Mouse (Mus musculus) embryonic facial prominence, embryonic 13.5 days (tissue): ENCODE measurements around the gene Sypl2. TPM values are rescaled to one million over a fixed set of nuclear protein-coding genes. Genes with fewer than 3 reads are reported as not detected.
"Not testable (repeated sequence)": the region's sequence is repeated elsewhere in the genome, so short reads cannot be mapped to it uniquely, and the experiment has no call there.

Source experiments
- ATAC-seq: fragments of 200-750 bp; cut with Nextera tagmentation; 2 replicates; pipeline ENCODE4 v1.8.0; 2017; ENCODE audit warnings: low read depth; ENCODE audit not compliant: insufficient number of reproducible peaks, insufficient read depth, low FRiP score, low TSS enrichment
- H3K27ac ChIP-seq: fragments of 300-500 bp; sonication (generic); 2 replicates; pipeline ENCODE4 v1.5.1; 2015; ENCODE audit warnings: moderate library complexity, mild to moderate bottlenecking, inconsistent platforms
- H3K27me3 ChIP-seq: fragments of 300-500 bp; sonication (generic); 2 replicates; pipeline ENCODE4 v1.6.1; 2015; ENCODE audit warnings: mild to moderate bottlenecking, inconsistent platforms
- H3K36me3 ChIP-seq: fragments of 300-500 bp; sonication (generic); 2 replicates; pipeline ENCODE4 v1.6.1; 2015; ENCODE audit warnings: mild to moderate bottlenecking, inconsistent platforms
- H3K4me1 ChIP-seq: fragments of 300-500 bp; sonication (generic); 2 replicates; pipeline ENCODE4 v1.6.1; 2015; ENCODE audit warnings: inconsistent platforms
- H3K4me2 ChIP-seq: fragments of 300-500 bp; sonication (generic); 2 replicates; pipeline ENCODE4 v1.6.1; 2015; ENCODE audit warnings: moderate library complexity, mild to moderate bottlenecking, inconsistent platforms
- H3K4me3 ChIP-seq: fragments of 300-500 bp; sonication (generic); 2 replicates; pipeline ENCODE4 v1.5.1; 2015; ENCODE audit warnings: mild to moderate bottlenecking, inconsistent platforms
- H3K9ac ChIP-seq: fragments of 300-500 bp; sonication (generic); 2 replicates; pipeline ENCODE4 v1.6.1; 2015; ENCODE audit warnings: mild to moderate bottlenecking, inconsistent platforms
- H3K9me3 ChIP-seq: fragments of 300-500 bp; sonication (generic); 2 replicates; pipeline ENCODE4 v1.6.1; 2016; ENCODE audit warnings: inconsistent platforms
- WGBS: fragments of 180-500 bp; shearing (Covaris S2); methylation state at CpG from one replicate; pipeline ENCODE4 v1.1.7; 2015; ENCODE audit warnings: mixed read lengths; 5-methylcytosine and 5-hydroxymethylcytosine counted together
- polyA plus RNA-seq: library from polyadenylated mRNA; unstranded; fragments of >200 nt; fragmentation: Nextera tagmentation; extraction: Ambion mirVana; gene quantifications from 2 replicates; pipeline ENCODE4 v1.2.1, GENCODE M21; 2015

Sypl2 gene
- polyA plus RNA-seq: 0.48 and 0.58 TPM in 2 replicates

GRCm38 (mm10) chr3:108226558-108227350, at the start of gene Sypl2:
TSS of gene Sypl2 (minus strand) at chr3:108226648.
- Histone ChIP-seq H3K27me3 (peaks cover 62% of the 10 kb centered on the region), H3K9ac (peak within 1 kb of the TSS; percentile 71), H3K4me2 (peak within 1 kb of the TSS; percentile 88), H3K27ac (no peak within 1 kb of the TSS), H3K36me3 (no peaks in the 10 kb centered on the region), H3K9me3 (no peaks in the 10 kb centered on the region), H3K4me3 (peak within 1 kb of the TSS; percentile 52), H3K4me1 (peaks cover 13% of the 10 kb centered on the region)
- ATAC-seq: 0 out of 2 replicates have a peak, but pooled peaks have one; percentile 32
- 3% methylated on average over 44 of the region's 44 CpGs for WGBS

- H3K36me3 ChIP-seq: peaks cover 18% of the 10 kb centered on the region
- ATAC-seq: no peak
These were observed 32.9 kb upstream of the Sypl2 start for GRCm38 (mm10) chr3:108259319-108259718.

GRCm38 (mm10) chr3:108257831-108258500, 31.5 kb upstream of the Sypl2 start:
- Histone ChIP-seq H3K4me3 (peak overlapping the region; percentile 97), H3K36me3 (peaks cover 17% of the 10 kb centered on the region), H3K9ac (peak overlapping the region; percentile 95), H3K9me3 (no peaks in the 10 kb centered on the region), H3K4me1 (peaks cover 17% of the 10 kb centered on the region), H3K27me3 (no peaks in the 10 kb centered on the region), H3K4me2 (peak overlapping the region; percentile 67), H3K27ac (no peak overlapping the region)
- 73% methylated on average over 3 of the region's 3 CpGs for WGBS
- ATAC-seq: no peak

More at GRCm38 (mm10) chr3:108259319-108259718, 32.9 kb upstream of the Sypl2 start:
- Histone ChIP-seq H3K9ac (no peak overlapping the region), H3K27me3 (no peaks in the 10 kb centered on the region), H3K4me3 (no peak overlapping the region), H3K27ac (no peak overlapping the region), H3K4me2 (no peak overlapping the region), H3K4me1 (peaks cover 17% of the 10 kb centered on the region), H3K9me3 (no peaks in the 10 kb centered on the region)
- 86% methylated on average over 3 of the region's 3 CpGs for whole genome bisulfite sequencing

GRCm38 (mm10) chr3:108256719-108257637, 30.5 kb upstream of the Sypl2 start, which contains the start of gene Psma5:
TSS of gene Psma5 (plus strand) at chr3:108256926.
- Histone ChIP-seq H3K36me3 (peaks cover 10% of the 10 kb centered on the region), H3K27ac (peak within 1 kb of the TSS; percentile 57), H3K27me3 (no peaks in the 10 kb centered on the region), H3K4me3 (peak within 1 kb of the TSS; percentile 97), H3K9me3 (no peaks in the 10 kb centered on the region), H3K4me1 (peaks cover 17% of the 10 kb centered on the region), H3K4me2 (peak within 1 kb of the TSS; percentile 70), H3K9ac (peak within 1 kb of the TSS; percentile 95)
- under 1% methylated on average over 77 of the region's 79 CpGs for WGBS
- peak; percentile 97 for ATAC-seq

- H3K36me3 ChIP-seq: no peaks in the 10 kb centered on the region
- H3K27me3 ChIP-seq: no peaks in the 10 kb centered on the region
- ATAC-seq: no peak
- no peaks in the 10 kb centered on the region for H3K9me3 ChIP-seq
- no peak overlapping the region for H3K4me2 ChIP-seq
- no peaks in the 10 kb centered on the region for H3K4me1 ChIP-seq
- no peak overlapping the region for H3K4me3 ChIP-seq
- H3K27ac ChIP-seq: no peak overlapping the region
- 78% methylated on average over 2 of the region's 2 CpGs for WGBS
- no peak overlapping the region for H3K9ac ChIP-seq
These were observed 20.4 kb upstream of the Sypl2 start for GRCm38 (mm10) chr3:108246857-108247256.

- no peak for ATAC-seq
- Histone ChIP-seq H3K36me3 (no peaks in the 10 kb centered on the region), H3K4me2 (no peak overlapping the region), H3K9me3 (no peaks in the 10 kb centered on the region), H3K27me3 (no peaks in the 10 kb centered on the region), H3K27ac (no peak overlapping the region), H3K9ac (no peak overlapping the region), H3K4me1 (no peaks in the 10 kb centered on the region), H3K4me3 (no peak overlapping the region)
- 87% methylated on average over 3 of the region's 3 CpGs for WGBS
These were observed 14.9 kb upstream of the Sypl2 start for GRCm38 (mm10) chr3:108241243-108241839.

- WGBS: 81% methylated on average over 4 of the region's 4 CpGs
- H3K9ac ChIP-seq, H3K27ac ChIP-seq, H3K4me3 ChIP-seq, H3K9me3 ChIP-seq, H3K4me2 ChIP-seq, ATAC-seq, H3K27me3 ChIP-seq, H3K4me1 ChIP-seq, H3K36me3 ChIP-seq: not testable (repeated sequence)
These were observed 11.1 kb upstream of the Sypl2 start for GRCm38 (mm10) chr3:108237474-108238102.

GRCm38 (mm10) chr3:108231646-108232045, 5.2 kb upstream of the Sypl2 start:
- peaks cover 17% of the 10 kb centered on the region for H3K27me3 ChIP-seq
- no peak for ATAC-seq
- no peak overlapping the region for H3K4me3 ChIP-seq
- no peaks in the 10 kb centered on the region for H3K9me3 ChIP-seq
- no peak overlapping the region for H3K9ac ChIP-seq
- no peak overlapping the region for H3K4me2 ChIP-seq
- peaks cover 2% of the 10 kb centered on the region for H3K4me1 ChIP-seq
- H3K27ac ChIP-seq: no peak overlapping the region
- H3K36me3 ChIP-seq: no peaks in the 10 kb centered on the region
- 74% methylated on average over 4 of the region's 4 CpGs for WGBS

GRCm38 (mm10) chr3:108227521-108227920, 1.1 kb upstream of the Sypl2 start:
- Histone ChIP-seq H3K27me3 (peaks cover 54% of the 10 kb centered on the region), H3K9me3 (no peaks in the 10 kb centered on the region), H3K27ac (no peak overlapping the region), H3K4me2 (peak overlapping the region; percentile 88; the same call in 1 of the 2 replicates), H3K4me3 (no peak overlapping the region), H3K36me3 (no peaks in the 10 kb centered on the region), H3K9ac (no peak overlapping the region), H3K4me1 (peaks cover 13% of the 10 kb centered on the region)
- WGBS: 70% methylated on average over 2 of the region's 2 CpGs
- ATAC-seq: no peak

- Histone ChIP-seq H3K36me3 (no peaks in the 10 kb centered on the region), H3K27ac (no peak overlapping the region), H3K9me3 (no peaks in the 10 kb centered on the region), H3K4me1 (peaks cover 13% of the 10 kb centered on the region), H3K27me3 (peaks cover 69% of the 10 kb centered on the region), H3K4me3 (peak overlapping the region; percentile 52), H3K4me2 (peak overlapping the region; percentile 88), H3K9ac (peak overlapping the region; percentile 71)
- 0 out of 2 replicates have a peak, but pooled peaks have one; percentile 15 for ATAC-seq
- 2% methylated on average over 67 of the region's 67 CpGs for WGBS
These were observed 514 bp downstream of the Sypl2 start for GRCm38 (mm10) chr3:108225711-108226557.
